Mouse (Mus musculus) E14TG2a.4 (cell line): ENCODE measurements around the gene Ttc39d.

Source experiments
- CTCF ChIP-seq: conservative IDR thresholded peaks from 2 replicates; pipeline ENCODE4 v1.5.1; 2014; ENCODE audit warnings: low read length
- NANOG ChIP-seq: IDR thresholded peaks from 2 replicates; pipeline ENCODE4 v1.6.1; 2014; ENCODE audit warnings: borderline replicate concordance, low read length, mixed read lengths
- POU5F1 ChIP-seq: IDR thresholded peaks from 2 replicates; pipeline ENCODE4 v1.6.1; 2014; ENCODE audit warnings: low read length, borderline replicate concordance

DNA sequence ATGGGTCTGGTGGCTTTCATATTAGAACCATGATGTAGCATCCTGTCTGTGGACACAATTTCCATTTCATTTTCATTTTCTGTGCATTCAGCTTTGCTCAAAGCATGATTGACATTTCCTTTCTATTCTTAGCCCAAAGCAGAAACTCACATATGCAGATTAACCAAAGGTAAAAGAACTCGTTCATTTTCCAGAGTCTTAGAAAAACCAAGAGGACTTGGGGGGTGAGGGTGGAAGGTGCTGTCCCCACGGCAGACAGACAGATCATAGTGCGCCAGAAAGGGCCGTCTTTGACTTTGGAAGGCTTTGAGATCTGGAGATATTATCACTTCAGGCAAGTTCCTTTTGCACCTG, 31.9 kb upstream of the Ttc39d start:
- TF ChIP-seq CTCF (no peak), POU5F1 (no peak), NANOG (no peak)
